Mouse (Mus musculus): Measurements from ENCODE around the gene Vmac.

Gene Vmac

DNA sequence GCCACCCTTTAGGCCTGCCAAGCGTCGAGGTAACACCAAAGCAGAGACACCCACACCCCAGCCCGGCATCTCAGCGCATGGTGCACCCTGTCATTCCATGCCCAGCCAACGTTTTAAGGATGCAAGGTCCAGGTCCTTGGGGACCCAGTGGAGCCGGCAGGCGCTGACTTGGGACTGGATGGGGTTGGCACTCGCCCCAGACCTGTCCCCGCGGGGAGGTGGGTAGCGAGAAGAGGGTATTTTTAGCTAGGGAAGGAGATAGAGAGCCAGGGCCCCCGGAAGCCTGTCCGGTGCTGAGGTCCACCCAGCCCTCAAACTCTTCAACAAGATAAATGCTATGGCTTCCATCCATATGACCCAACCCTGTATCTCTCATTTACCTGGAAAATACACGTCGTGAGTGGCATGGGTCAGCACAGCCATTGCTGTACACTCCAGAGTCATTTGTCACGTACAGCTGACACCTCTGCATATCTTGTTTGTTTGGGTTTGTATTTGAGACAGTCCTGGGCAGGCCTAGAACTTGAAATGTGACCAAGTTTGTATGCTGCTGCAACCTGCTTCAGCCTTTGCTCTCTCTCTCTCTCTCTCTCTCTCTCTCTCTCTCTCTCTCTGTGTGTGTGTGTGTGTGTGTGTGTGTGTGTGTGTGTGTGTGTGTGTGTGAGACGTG is 22.4 kb upstream of the Vmac start:
- CTCF ChIA-PET, result no interaction called here

DNA sequence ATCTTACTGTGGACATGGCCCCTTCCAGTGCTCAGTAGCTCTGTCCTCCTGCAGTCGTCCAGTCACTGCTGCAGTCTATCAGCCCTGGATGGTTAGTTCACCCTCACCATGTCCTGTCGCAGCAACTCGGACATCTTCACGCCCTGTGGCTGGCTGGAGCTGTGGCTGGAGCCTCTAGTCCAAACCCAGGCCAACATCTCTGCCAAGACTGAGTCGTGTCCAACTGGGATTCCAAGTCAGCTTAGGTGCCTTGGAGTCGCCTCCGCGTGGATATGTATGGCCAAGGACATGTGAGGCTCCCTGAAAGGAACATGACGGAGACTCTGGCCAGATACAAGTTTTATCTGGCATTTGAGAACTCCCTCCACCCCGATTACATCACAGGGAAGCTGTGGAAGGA is 20.4 kb upstream of the Vmac start:
- CTCF ChIA-PET, result no interaction called here

DNA sequence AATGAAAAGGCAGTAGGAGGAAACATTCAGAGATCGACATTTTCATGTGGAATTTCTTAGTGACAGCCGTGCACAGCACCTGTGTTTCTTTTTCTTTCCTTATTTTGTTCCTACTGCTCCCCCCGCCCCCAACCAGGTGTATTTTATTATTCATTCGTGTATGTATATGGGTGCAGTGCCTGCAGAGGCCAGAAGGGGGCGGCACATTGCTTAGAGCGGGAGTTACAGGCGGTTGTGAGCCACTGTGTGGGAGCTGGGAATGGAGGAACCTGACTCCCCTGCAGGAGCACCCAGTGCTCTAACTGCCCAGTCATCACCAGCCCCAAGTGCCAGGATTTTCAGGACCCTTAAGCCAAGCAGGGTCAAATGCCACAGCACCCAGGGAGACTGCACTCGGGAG is 18.7 kb upstream of the Vmac start:
- CTCF ChIA-PET, result no interaction called here

- CTCF ChIA-PET, result interaction anchor here (0.7 kb wide), 1 partner anchor 311 kb away, joined by 18 read pairs; no protein-coding TSS in a partner anchor
Observed at GRCm38 (mm10) chr17:56729656-56730055, 11.8 kb upstream of the Vmac start.

GRCm38 (mm10) chr17:56729151-56729550 is 11.3 kb upstream of the Vmac start:
- CTCF ChIA-PET, result no interaction called here

DNA sequence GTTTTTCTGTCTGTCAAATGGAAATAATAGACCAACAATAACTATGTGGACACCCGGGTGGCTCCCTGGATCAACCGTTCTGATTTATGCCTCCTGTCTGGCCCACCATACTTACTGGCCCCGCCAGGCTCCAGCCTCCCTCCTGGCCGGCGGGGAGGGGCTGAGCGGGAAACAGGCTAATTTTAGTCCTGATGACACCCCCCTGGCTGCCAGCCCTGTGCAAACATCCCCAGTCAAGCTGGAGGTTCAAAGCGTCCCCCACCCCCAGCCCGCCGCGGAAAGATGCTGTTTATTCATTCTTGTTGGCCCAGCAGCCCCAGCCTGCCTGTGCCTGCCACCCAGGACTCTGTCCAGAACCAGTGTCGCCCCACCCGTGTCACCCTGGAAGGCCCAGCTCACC is 10.3 kb upstream of the Vmac start:
- CTCF ChIA-PET, result no interaction called here

DNA sequence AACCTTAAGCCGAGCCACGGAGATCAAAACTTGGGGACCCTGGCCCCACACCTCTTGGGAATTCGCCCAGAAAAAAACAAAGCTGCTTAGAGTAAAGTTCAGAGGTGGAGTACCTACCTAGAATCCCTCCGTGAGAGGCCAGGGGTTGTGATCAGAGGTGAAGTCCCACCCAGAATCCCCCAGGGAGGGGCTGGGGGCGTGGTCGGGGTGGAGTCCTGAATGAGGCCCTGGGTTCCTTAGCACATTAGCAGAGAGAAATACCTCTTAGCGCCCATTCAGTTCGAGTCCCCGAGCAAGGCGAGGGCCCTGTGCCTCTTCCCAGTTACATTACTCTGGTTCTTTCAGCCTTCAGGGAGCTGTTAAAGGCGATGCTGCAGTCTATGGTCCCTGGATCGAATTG is 9.8 kb upstream of the Vmac start:
- CTCF ChIA-PET, result no interaction called here

- CTCF ChIA-PET, result no interaction called here
Observed at GRCm38 (mm10) chr17:56727029-56727649, 9.3 kb upstream of the Vmac start.

- CTCF ChIA-PET, result interaction anchor here (0.5 kb wide), 1 partner anchor 156 kb away, joined by 5 read pairs; no protein-coding TSS in a partner anchor
Observed at GRCm38 (mm10) chr17:56723419-56724161, 5.8 kb upstream of the Vmac start.

DNA sequence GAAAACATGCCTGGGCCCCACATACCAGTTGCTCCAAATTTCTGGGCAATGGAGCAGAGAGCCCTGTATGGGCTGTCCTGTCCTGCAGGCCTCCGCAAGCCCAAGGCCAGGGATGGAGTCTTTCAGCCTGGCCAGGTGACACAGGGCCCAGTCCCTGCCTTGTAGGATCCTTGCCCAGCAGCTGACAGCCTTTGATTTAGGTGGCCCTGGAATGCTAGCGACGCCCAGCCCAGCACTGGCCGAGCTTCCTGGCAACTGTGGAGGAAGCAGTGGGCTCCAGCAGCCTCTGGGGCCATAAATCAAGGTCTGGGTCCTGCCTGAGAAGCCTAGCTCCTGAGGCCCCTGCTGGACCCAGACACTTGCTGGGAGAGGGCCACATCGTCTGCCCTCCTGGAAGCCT is 4.6 kb upstream of the Vmac start:
- CTCF ChIA-PET, result no interaction called here

DNA sequence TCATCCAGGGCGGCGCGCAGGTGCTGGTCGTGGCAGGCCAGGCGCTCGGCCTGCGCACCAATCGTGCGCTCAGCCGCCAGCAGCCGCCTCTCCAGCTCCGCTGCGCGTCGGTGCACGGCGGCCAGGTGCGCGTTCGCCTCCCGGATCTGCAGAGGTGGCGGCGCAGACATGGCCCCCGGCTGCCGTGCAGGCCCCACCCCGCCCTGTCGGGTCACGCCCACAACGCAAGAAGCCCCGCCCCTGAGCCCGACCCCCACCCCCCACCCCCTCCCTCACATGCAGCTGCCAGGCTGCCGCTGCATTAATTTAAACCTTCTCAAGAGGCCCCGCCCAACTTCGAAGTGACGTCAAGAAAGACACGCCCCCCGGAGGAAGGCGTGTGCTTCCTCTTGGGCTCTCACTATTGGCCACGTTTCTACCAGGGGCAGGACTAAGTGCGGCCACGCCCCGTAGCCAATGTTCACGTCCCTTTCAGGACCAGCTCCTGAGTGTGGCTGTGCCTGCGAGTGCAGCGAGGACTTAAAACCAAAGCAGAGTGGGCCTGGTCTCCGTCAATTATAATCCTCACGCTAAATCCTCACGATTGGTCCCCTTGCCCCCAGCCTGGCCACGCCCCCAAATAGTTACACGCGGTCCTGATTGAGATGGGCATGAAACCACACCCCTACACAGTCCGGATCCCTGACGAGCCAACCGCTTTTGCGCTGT is 1.0 kb downstream of the Vmac start:
- CTCF ChIA-PET, result interaction anchor here (0.6 kb wide), 1 partner anchor 48 kb away, joined by 5 read pairs; no protein-coding TSS in a partner anchor

DNA sequence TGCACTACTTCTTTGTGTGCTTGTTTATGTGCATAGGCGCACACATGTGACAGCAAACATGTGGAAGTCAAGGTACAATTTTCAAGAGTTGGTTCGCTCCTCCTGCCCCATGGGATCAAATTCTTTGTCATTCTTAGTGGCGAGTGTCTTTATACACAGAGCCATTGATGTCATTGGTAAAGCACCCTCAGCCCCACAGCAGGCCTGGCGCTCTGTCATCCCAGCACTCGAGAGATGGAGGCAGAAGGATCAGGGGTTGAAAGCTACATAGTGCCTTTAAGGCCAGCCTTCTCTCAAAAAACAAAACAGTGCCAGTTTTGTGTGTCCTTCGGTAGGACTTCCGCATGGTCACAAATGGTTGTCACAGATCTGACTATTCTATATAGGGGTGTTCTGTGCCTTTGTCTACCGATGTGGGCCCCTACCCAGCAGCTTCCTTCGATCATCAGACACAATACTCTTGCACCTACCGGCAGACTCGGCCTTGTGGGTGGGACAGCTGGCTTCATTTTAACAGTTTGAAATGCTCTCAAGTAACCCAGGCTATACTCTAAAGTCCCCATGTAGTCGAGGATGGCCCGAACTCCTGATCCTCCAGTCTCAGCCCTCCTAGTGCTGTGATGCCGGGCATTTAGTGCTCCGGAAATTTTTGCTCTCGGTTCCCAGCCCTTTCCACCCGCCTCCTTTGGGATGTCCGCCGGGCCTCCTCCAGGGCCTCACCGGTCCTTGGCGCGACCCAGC is 1.7 kb downstream of the Vmac start:
- CTCF ChIA-PET, result interaction anchor here (0.6 kb wide), 1 partner anchor 104 kb away, joined by 4 read pairs; no protein-coding TSS in a partner anchor

- CTCF ChIA-PET, result interaction anchor here (0.6 kb wide), 1 partner anchor 105 kb away, joined by 4 read pairs; no protein-coding TSS in a partner anchor
Observed at GRCm38 (mm10) chr17:56715360-56715759, 2.5 kb downstream of the Vmac start.

DNA sequence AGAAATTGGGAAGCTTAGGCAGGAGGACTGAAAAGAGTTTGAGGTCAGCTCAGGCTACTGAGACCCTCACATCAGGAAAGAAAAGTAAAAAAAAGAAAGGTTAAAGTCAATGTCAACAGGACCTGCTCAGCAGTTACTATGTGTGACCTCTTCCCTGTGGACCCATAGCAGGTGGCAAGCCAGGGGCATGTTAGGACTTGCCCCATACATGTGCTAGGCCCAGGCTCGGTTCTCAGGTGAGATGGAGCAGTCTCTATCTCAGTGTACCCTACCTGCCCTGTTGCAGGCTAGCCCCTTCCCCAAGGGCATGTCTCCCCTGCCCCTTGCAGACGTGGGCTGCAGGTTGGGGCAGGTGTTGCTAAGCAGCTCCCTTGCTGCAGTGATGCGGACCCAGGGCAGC is 8.1 kb downstream of the Vmac start:
- CTCF ChIA-PET, result no interaction called here

- CTCF ChIA-PET, result no interaction called here
Observed at GRCm38 (mm10) chr17:56708692-56709091, 9.1 kb downstream of the Vmac start.

GRCm38 (mm10) chr17:56706515-56706914 is 11.3 kb downstream of the Vmac start:
- CTCF ChIA-PET, result interaction anchor here (0.6 kb wide), 1 partner anchor 51 kb away, joined by 3 read pairs; the partner anchor contains the start of gene Nrtn

- CTCF ChIA-PET, result no interaction called here
Observed at GRCm38 (mm10) chr17:56703038-56703437, 14.8 kb downstream of the Vmac start.

- CTCF ChIA-PET, result no interaction called here
Observed at GRCm38 (mm10) chr17:56700451-56700850, 17.4 kb downstream of the Vmac start.

GRCm38 (mm10) chr17:56693851-56694310 is 23.9 kb downstream of the Vmac start:
- CTCF ChIA-PET, result no interaction called here

- CTCF ChIA-PET, result no interaction called here
Observed at GRCm38 (mm10) chr17:56693395-56693794, 24.4 kb downstream of the Vmac start.

GRCm38 (mm10) chr17:56688689-56689088 is 29.1 kb downstream of the Vmac start:
- CTCF ChIA-PET, result no interaction called here
